8 mouse cellular contexts compared by ENCODE assay signal in the genomic region with DNA sequence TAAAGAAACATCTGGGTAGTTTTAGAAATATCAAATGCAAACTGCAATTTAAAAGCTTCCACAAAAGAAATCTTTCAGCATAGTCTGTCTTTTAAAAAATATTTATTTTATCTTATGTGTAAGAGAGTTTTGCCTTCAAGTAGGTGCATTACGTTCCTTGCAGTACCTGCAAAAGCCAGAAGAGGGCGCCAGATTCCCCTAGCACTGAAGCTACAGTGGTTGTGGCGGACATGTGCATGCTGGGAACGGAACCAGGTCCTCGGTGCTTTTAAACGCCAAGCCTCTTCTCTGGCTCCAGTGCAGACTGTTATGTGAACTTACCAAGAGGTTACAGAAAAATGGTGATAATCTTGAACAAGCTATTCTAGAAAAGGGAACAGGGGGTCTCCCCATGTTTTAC. TPM values are rescaled to one million over a fixed set of nuclear protein-coding genes. Genes with fewer than 3 reads are reported as not detected.
DNase-seq lines count a peak whose midpoint lies in the region; TF ChIP-seq lines count a peak whose summit lies in the region.
"Had no signal": no experiment of that assay in that cellular context is flagged by ENCODE, and none has a peak within 500 bp of the region (broad histone marks: within the 10 kb centered on the region; RNA-seq: fewer than 3 reads in every experiment).

No protein-coding gene starts in this region.

- DNase-seq in layer of hippocampus, adult 2 months (ENCODE audit: low spot score in 2 of 2): no peak
- no peak for DNase-seq in layer of hippocampus, postnatal 10 days (ENCODE audit: low spot score in 2 of 2)
- peak; percentile 79 for DNase-seq in ES-CJ7 (ENCODE audit: low read depth, low spot score)
- DNase-seq in c-Kit-negative CD71-positive TER-119-positive erythroid progenitor cells, embryonic 14.5 days (ENCODE audit: low read depth, low spot score): peak; percentile 17
- DNase-seq in testis, postnatal 10 days (ENCODE audit: low spot score): peak; percentile 74
- DNase-seq in urinary bladder, postnatal 14 days (ENCODE audit: low spot score): no peak
- no peak for DNase-seq in left cerebral cortex, adult 8-10 months (ENCODE audit: low spot score in 2 of 2)
- DNase-seq: adrenal gland, postnatal 36 days had no signal

- H3K4me3 ChIP-seq in layer of hippocampus, adult 2 months: no peak overlapping the region

- H3K27ac ChIP-seq in layer of hippocampus, adult 2 months: no peak overlapping the region

- peak; percentile 81 for TF ChIP-seq CTCF in layer of hippocampus, adult 2 months (conservative IDR thresholded peaks at IDR 0.05)

RNA-seq across cellular contexts. Expression of a gene that starts 16.3 kb away (rescaled TPM):
- total RNA-seq in layer of hippocampus, adult 2 months (2021): 10 to 100 TPM; 14.8 TPM
- 10 to 100 TPM; 14.0 to 14.4 TPM for total RNA-seq in layer of hippocampus, postnatal 10 days (2021)
- total RNA-seq in left cerebral cortex, adult 8-10 months (2022): 10 to 100 TPM; 12.6 to 18.2 (median 15.3) TPM

RNA-seq across cellular contexts. Expression of a gene that starts 32.3 kb away (rescaled TPM):
- 1 to 10 TPM; 3.0 to 3.9 TPM for total RNA-seq in layer of hippocampus, adult 2 months (2021)
- total RNA-seq in layer of hippocampus, postnatal 10 days (2021): 1 to 10 TPM; 4.2 to 4.9 TPM
- total RNA-seq in left cerebral cortex, adult 8-10 months (2022): 1 to 10 TPM; 4.4 to 5.3 (median 4.9) TPM

RNA-seq across cellular contexts. Expression of a gene that starts 41.4 kb away (rescaled TPM):
- 10 to 100 TPM; 38.0 to 40.5 TPM for total RNA-seq in layer of hippocampus, adult 2 months (2021)
- 10 to 100 TPM; 37.9 to 39.6 TPM for total RNA-seq in layer of hippocampus, postnatal 10 days (2021)
- 10 to 100 TPM; 36.6 to 40.3 (median 38.8) TPM for total RNA-seq in left cerebral cortex, adult 8-10 months (2022)

RNA-seq across cellular contexts. Expression of a gene that starts 58.4 kb away (rescaled TPM):
- total RNA-seq in layer of hippocampus, adult 2 months (2021): 10 to 100 TPM; 17.8 to 18.3 TPM
- 10 to 100 TPM in 1 of 2 experiments, 1 to 10 TPM in 1; 9.3 to 10.7 TPM for total RNA-seq in layer of hippocampus, postnatal 10 days (2021)
- total RNA-seq in left cerebral cortex, adult 8-10 months (2022): 10 to 100 TPM; 20.8 to 62.8 (median 36.9) TPM

Comparison
In these comparisons a context has a peak if more than half of its experiments do, and no peak if none do; other contexts are left out.
1. DNase-seq: peak in ES-CJ7 (single experiment), c-Kit-negative CD71-positive TER-119-positive erythroid progenitor cells, embryonic 14.5 days (single experiment) and testis, postnatal 10 days (single experiment); none in layer of hippocampus, adult 2 months (0 of 2), layer of hippocampus, postnatal 10 days (0 of 2), urinary bladder, postnatal 14 days (single experiment) and left cerebral cortex, adult 8-10 months (0 of 2).